Mouse (Mus musculus) frontal cortex, adult (tissue): ENCODE measurements around the gene Dnase1l3.
A peak's percentile ranks its signal among the peaks of the same experiment; 100 is the strongest.
"Not testable (repeated sequence)": the region's sequence is repeated elsewhere in the genome, so short reads cannot be mapped to it uniquely, and the experiment has no call there.

ENCODE experiments used
- ATAC-seq: cut with Nextera tagmentation; 2 replicates; pipeline ENCODE4 v1.9.2; 2017; ENCODE audit warnings: mild to moderate bottlenecking, moderate library complexity, mixed read lengths; ENCODE audit not compliant: low TSS enrichment

Dnase1l3 gene

GRCm38 (mm10) chr14:8011938-8012337 lies 17.6 kb upstream of the Dnase1l3 start:
- no peak for ATAC-seq

- no peak for ATAC-seq
Measured at GRCm38 (mm10) chr14:8011297-8011696, 16.9 kb upstream of the Dnase1l3 start.

GRCm38 (mm10) chr14:8007923-8008322 lies 13.6 kb upstream of the Dnase1l3 start:
- ATAC-seq = peak; percentile 50

GRCm38 (mm10) chr14:8007486-8007885 lies 13.1 kb upstream of the Dnase1l3 start:
- ATAC-seq = no peak

- ATAC-seq = no peak
Measured at GRCm38 (mm10) chr14:8007084-8007483, 12.7 kb upstream of the Dnase1l3 start.

GRCm38 (mm10) chr14:8006061-8006460 lies 11.7 kb upstream of the Dnase1l3 start:
- ATAC-seq = not testable (repeated sequence)

GRCm38 (mm10) chr14:8003727-8004670 lies 9.6 kb upstream of the Dnase1l3 start:
- no peak for ATAC-seq

GRCm38 (mm10) chr14:8003093-8003670 lies 8.8 kb upstream of the Dnase1l3 start:
- ATAC-seq = peak; percentile 52

- peak; percentile 66 for ATAC-seq
Measured at GRCm38 (mm10) chr14:8002432-8003092, 8.2 kb upstream of the Dnase1l3 start, which contains the start of gene Abhd6. TSS of gene Abhd6 (plus strand) at chr14:8002902.

- peak; percentile 45 for ATAC-seq
Measured at GRCm38 (mm10) chr14:8000831-8001685, 6.7 kb upstream of the Dnase1l3 start.

GRCm38 (mm10) chr14:8000247-8000646 lies 5.9 kb upstream of the Dnase1l3 start:
- ATAC-seq = no peak

GRCm38 (mm10) chr14:7999435-7999834 lies 5.1 kb upstream of the Dnase1l3 start:
- no peak for ATAC-seq

GRCm38 (mm10) chr14:7999030-7999429 lies 4.7 kb upstream of the Dnase1l3 start:
- ATAC-seq = no peak

- ATAC-seq = peak; percentile 88
Measured at GRCm38 (mm10) chr14:7997255-7997696, 2.9 kb upstream of the Dnase1l3 start.

GRCm38 (mm10) chr14:7992158-7992557 lies 2.2 kb downstream of the Dnase1l3 start:
- ATAC-seq = no peak

- no peak for ATAC-seq
Measured at GRCm38 (mm10) chr14:7991108-7991776, 3.1 kb downstream of the Dnase1l3 start.

GRCm38 (mm10) chr14:7989961-7990360 lies 4.4 kb downstream of the Dnase1l3 start:
- ATAC-seq = no peak

- ATAC-seq = no peak
Measured at GRCm38 (mm10) chr14:7989371-7989770, 5.0 kb downstream of the Dnase1l3 start.

GRCm38 (mm10) chr14:7986913-7987312 lies 7.5 kb downstream of the Dnase1l3 start:
- ATAC-seq = no peak

- no peak for ATAC-seq
Measured at GRCm38 (mm10) chr14:7981226-7981625, 13.1 kb downstream of the Dnase1l3 start.

- ATAC-seq = no peak
Measured at GRCm38 (mm10) chr14:7978183-7978582, 16.2 kb downstream of the Dnase1l3 start.
